ENCODE assay signal across 23 mouse cellular contexts in the genomic region with DNA sequence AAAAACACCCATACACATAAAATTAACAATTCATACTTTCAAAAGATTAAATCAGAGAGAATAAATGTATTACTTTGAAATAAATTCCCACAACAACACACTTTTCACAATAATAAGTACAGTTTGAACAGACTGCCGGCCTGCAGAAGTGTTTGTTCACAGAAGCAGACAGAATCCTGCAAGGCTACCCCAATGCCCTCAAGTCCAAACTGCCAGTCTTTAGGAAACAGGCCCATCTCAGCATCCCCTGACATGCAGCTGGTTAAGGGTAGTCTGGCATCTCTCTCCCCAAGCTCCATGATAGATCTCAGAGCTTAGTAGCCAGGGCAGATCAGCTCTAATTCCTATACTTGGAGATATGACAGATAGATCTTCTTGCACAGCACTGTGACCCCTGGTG.
DNase-seq lines count a peak whose midpoint lies in the region; ATAC-seq and TF ChIP-seq lines count a peak whose summit lies in the region.
"Had no signal": no experiment of that assay in that cellular context is flagged by ENCODE, and none has a peak within 500 bp of the region (broad histone marks: within the 10 kb centered on the region; RNA-seq: fewer than 3 reads in every experiment).

No protein-coding gene starts in this region.

- peak overlapping the region; percentile 41 for H3K27ac ChIP-seq in liver, adult 2 months (replicated peaks; ENCODE audit: insufficient read depth, low read depth, low read length)
- 0 out of 2 replicates have a peak overlapping the region, but pooled peaks have one; percentile 24 for H3K27ac ChIP-seq in macrophage
- H3K27ac ChIP-seq: embryonic facial prominence, embryonic 13.5 days; embryonic facial prominence, embryonic 15.5 days; forebrain, embryonic 10.5 days; forebrain, embryonic 12.5 days had no signal

- peaks cover 30% of the 10 kb centered on the region for H3K4me1 ChIP-seq in liver, adult 2 months (ENCODE audit: control insufficient read depth, insufficient read depth, low read length)
- H3K4me1 ChIP-seq: embryonic facial prominence, embryonic 15.5 days; forebrain, embryonic 10.5 days; forebrain, embryonic 12.5 days had no signal

- TF ChIP-seq CTCF in liver, adult 2 months (IDR thresholded peaks at IDR 0.05; ENCODE audit: low read depth, low read length), result no peak

- 63% methylated on average over 1 of the region's 1 CpGs for whole genome bisulfite sequencing in liver, adult 2 months
- 100% methylated on average over 1 of the region's 1 CpGs for WGBS in macrophage (ENCODE audit: missing documents)

- H3K4me3 ChIP-seq in liver, adult 2 months (ENCODE audit: insufficient read depth, low read depth, low read length), result no peak overlapping the region
- H3K4me3 ChIP-seq in macrophage (ENCODE audit: inconsistent target), result no peak overlapping the region
- H3K4me3 ChIP-seq: embryonic facial prominence, embryonic 13.5 days; embryonic facial prominence, embryonic 15.5 days; erythroblast, embryonic 14.5 days; forebrain, embryonic 10.5 days; forebrain, embryonic 12.5 days had no signal

- no peaks in the 10 kb centered on the region for H3K79me2 ChIP-seq in liver, adult 2 months (ENCODE audit: control insufficient read depth, insufficient read depth, low read length)
- H3K79me2 ChIP-seq in macrophage (ENCODE audit: inconsistent target), result no peaks in the 10 kb centered on the region

- no peaks in the 10 kb centered on the region for H3K27me3 ChIP-seq in liver, adult 2 months (ENCODE audit: control insufficient read depth, insufficient read depth, low read length)
- H3K27me3 ChIP-seq: embryonic facial prominence, embryonic 13.5 days; embryonic facial prominence, embryonic 15.5 days; forebrain, embryonic 12.5 days had no signal

- TF ChIP-seq POLR2A in liver, adult 2 months (IDR thresholded peaks at IDR 0.05; ENCODE audit: extremely low read depth, insufficient read depth, low read length), result no peak

- no peak overlapping the region for H3K9ac ChIP-seq in liver, adult 2 months (ENCODE audit: low read depth, low read length)
- H3K9ac ChIP-seq: embryonic facial prominence, embryonic 13.5 days; embryonic facial prominence, embryonic 15.5 days; forebrain, embryonic 12.5 days had no signal

- no peaks in the 10 kb centered on the region for H3K36me3 ChIP-seq in liver, adult 2 months (ENCODE audit: control insufficient read depth, insufficient read depth, low read length)
- no peaks in the 10 kb centered on the region for H3K36me3 ChIP-seq in macrophage (ENCODE audit: inconsistent target)
- H3K36me3 ChIP-seq: embryonic facial prominence, embryonic 13.5 days; embryonic facial prominence, embryonic 15.5 days; forebrain, embryonic 10.5 days; forebrain, embryonic 12.5 days had no signal

- ATAC-seq in megakaryocyte, adult 5-6 weeks (ENCODE audit: poor library complexity, severe bottlenecking), result 0 out of 2 replicates have a peak, but pooled peaks have one; percentile 14
- ATAC-seq: forebrain, embryonic 14.5 days had no signal

- DNase-seq in kidney, adult 9 months, result peak; percentile 57
- no peak for DNase-seq in kidney, postnatal 14 days
- no peak for DNase-seq in liver, adult 2 months (ENCODE audit: extremely low read depth, low read depth, low spot score)
- no peak for DNase-seq in liver
- DNase-seq in right cerebral cortex, postnatal 14 days, result no peak
- DNase-seq: adrenal gland, adult 2 months; adrenal gland, postnatal 10 days; adrenal gland, postnatal 25 days; cerebellum, adult 11 months; cerebellum, adult 18-20 months; cerebellum, adult 8-10 months; cerebellum, adult 9-11 months; cerebellum, postnatal 14 days; cerebellum, postnatal 36 days; embryo, embryonic 11 days had no signal
